Mouse (Mus musculus) forebrain, embryonic 13.5 days (tissue): ENCODE measurements at regions not wholly inside any gene's neighbourhood (a gene's known extent, or its start where the extent isn't known, plus 50 kb on each side); places are given as distances from the start of the nearest gene placed in this dataset.

ENCODE experiments used
- ATAC-seq: fragments of 200-750 bp; cut with Nextera tagmentation; 2 replicates; pipeline ENCODE4 v1.8.0; 2017
- H3K27ac ChIP-seq: fragments of 300-500 bp; sonication (generic); 2 replicates; pipeline ENCODE4 v1.5.1; 2015; ENCODE audit warnings: inconsistent platforms, mild to moderate bottlenecking, moderate library complexity
- H3K27me3 ChIP-seq: fragments of 300-500 bp; sonication (generic); 2 replicates; pipeline ENCODE4 v1.6.1; 2015; ENCODE audit warnings: mild to moderate bottlenecking, inconsistent platforms
- H3K36me3 ChIP-seq: fragments of 300-500 bp; sonication (generic); 2 replicates; pipeline ENCODE4 v1.6.1; 2015; ENCODE audit warnings: mild to moderate bottlenecking, inconsistent platforms; ENCODE audit not compliant: poor library complexity, severe bottlenecking
- H3K4me1 ChIP-seq: fragments of 300-500 bp; sonication (generic); 2 replicates; pipeline ENCODE4 v1.6.1; 2015; ENCODE audit warnings: inconsistent platforms
- H3K4me2 ChIP-seq: fragments of 300-500 bp; sonication (generic); 2 replicates; pipeline ENCODE4 v1.6.1; 2015; ENCODE audit warnings: inconsistent platforms, mild to moderate bottlenecking, moderate library complexity
- H3K4me3 ChIP-seq: fragments of 300-500 bp; sonication (generic); 2 replicates; pipeline ENCODE4 v1.5.1; 2015; ENCODE audit warnings: mild to moderate bottlenecking, inconsistent platforms
- H3K9ac ChIP-seq: fragments of 300-500 bp; sonication (generic); 2 replicates; pipeline ENCODE4 v1.6.1; 2015; ENCODE audit warnings: mild to moderate bottlenecking, inconsistent platforms
- H3K9me3 ChIP-seq: fragments of 300-500 bp; sonication (generic); replicated peaks from 2 replicates; pipeline ENCODE4 v1.6.1; 2016; ENCODE audit warnings: inconsistent platforms
- WGBS: fragments of 180-500 bp; shearing (Covaris S2); methylation state at CpG from one replicate; pipeline ENCODE4 v1.1.7; 2015; 5-methylcytosine and 5-hydroxymethylcytosine counted together

GRCm38 (mm10) chr1:20669769-20670168 is 51.9 kb upstream of the Pkhd1 start:
- no peaks in the 10 kb centered on the region for H3K9me3 ChIP-seq
- no peak overlapping the region for H3K4me3 ChIP-seq
- no peak for ATAC-seq
- no peak overlapping the region for H3K4me2 ChIP-seq
- no peaks in the 10 kb centered on the region for H3K4me1 ChIP-seq
- H3K9ac ChIP-seq, result no peak overlapping the region
- H3K27me3 ChIP-seq, result no peaks in the 10 kb centered on the region
- 71% methylated on average over 4 of the region's 4 CpGs for WGBS
- no peak overlapping the region for H3K27ac ChIP-seq
- H3K36me3 ChIP-seq, result no peaks in the 10 kb centered on the region

DNA sequence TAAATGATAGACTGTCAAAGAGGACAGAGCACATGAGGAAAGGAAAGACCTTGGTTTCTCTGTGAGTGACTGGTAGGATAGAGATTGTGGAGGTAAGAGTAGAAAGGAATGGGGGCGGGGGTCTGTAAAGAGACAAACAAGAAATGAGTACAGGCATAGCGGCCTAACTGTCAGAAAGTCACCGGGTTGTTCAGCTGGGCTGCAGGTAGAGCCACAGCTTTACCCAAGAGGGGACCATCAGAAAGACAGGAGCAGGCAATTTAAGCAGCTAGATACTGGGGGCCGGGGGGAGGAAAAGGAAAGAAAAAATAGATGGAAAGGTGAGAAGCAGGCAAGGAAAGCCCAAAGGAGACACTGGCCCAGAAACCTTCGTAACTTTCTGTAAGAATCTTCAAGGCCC is 52.6 kb upstream of the Pkhd1 start:
- no peak overlapping the region for H3K4me3 ChIP-seq
- no peaks in the 10 kb centered on the region for H3K4me1 ChIP-seq
- H3K36me3 ChIP-seq, result no peaks in the 10 kb centered on the region
- no peak for ATAC-seq
- H3K9ac ChIP-seq, result no peak overlapping the region
- no peak overlapping the region for H3K4me2 ChIP-seq
- WGBS, result 82% methylated on average over 5 of the region's 5 CpGs
- no peaks in the 10 kb centered on the region for H3K27me3 ChIP-seq
- H3K9me3 ChIP-seq, result no peaks in the 10 kb centered on the region
- H3K27ac ChIP-seq, result no peak overlapping the region

DNA sequence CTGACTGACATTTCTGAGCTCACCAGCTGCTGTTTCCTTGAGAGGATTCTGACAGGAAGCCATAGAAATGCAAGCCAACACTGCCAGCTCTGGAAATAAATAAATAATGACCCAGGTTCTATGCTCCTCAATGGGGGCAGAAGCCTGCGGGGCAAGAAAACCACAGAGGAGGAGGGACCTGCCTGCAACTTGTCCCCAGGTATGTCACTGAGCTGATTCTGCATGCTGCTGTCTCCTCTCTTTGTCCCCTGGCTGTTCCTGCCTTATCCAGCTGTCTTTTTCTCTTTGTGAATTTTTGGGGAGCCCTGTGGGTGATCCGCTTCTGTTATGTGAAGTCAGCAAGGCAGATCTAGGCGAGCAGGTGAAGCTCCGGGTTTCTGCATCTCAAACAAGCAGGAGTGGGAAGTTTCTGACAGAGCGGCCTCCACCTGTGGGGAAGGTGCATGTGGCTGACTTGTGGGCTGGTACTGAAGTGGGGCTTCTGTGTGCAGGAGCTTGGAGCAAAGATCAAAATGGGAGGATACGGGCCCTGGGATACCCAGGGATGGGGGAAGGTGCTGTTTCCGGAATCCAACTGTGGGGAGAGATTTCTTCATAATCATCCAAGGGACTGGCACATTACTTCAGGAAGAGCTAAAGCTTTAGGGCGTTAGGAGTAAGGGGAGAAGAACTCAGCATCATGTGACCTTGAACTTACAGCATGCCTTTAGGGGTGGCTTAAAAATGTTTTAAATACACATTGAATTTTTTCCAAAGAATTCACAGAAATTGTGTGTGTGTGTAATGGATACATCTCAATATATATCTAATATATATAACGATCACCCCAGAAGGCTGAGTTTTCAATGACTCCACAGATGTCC is 53.3 kb upstream of the Pkhd1 start:
- H3K27me3 ChIP-seq, result no peaks in the 10 kb centered on the region
- no peak overlapping the region for H3K9ac ChIP-seq
- ATAC-seq, result no peak
- H3K27ac ChIP-seq, result no peak overlapping the region
- H3K4me2 ChIP-seq, result no peak overlapping the region
- H3K9me3 ChIP-seq, result no peaks in the 10 kb centered on the region
- WGBS, result 84% methylated on average over 9 of the region's 9 CpGs
- no peaks in the 10 kb centered on the region for H3K4me1 ChIP-seq
- no peak overlapping the region for H3K4me3 ChIP-seq
- H3K36me3 ChIP-seq, result no peaks in the 10 kb centered on the region

DNA sequence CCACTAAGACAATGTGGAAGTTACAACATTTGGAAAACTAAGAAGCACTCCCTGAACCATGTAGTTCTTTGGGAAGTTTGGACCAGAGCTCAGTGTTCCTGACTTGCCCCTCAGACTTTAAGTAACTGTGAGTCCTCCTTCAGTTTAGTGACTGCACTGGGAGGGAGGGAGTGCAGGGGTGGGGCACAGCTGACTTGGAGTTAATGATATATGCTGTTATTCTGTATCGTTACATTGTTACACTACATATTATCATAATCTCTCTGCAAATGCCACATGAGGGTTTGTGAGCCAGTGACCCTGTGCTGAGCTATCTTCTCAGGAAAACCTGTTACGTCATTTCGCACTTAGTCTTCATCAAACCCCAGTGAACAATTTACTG is 53.9 kb upstream of the Pkhd1 start:
- no peak for ATAC-seq
- Histone ChIP-seq H3K36me3 (no peaks in the 10 kb centered on the region), H3K27ac (no peak overlapping the region)

GRCm38 (mm10) chr1:20672246-20672645 is 54.4 kb upstream of the Pkhd1 start:
- no peak overlapping the region for H3K4me2 ChIP-seq
- no peak for ATAC-seq

More for the DNA sequence above, 53.9 kb upstream of the Pkhd1 start:
- Histone ChIP-seq H3K9me3 (no peaks in the 10 kb centered on the region), H3K4me1 (no peaks in the 10 kb centered on the region), H3K27me3 (no peaks in the 10 kb centered on the region), H3K9ac (no peak overlapping the region), H3K4me3 (no peak overlapping the region), H3K4me2 (no peak overlapping the region)
- WGBS, result 77% methylated on average over 3 of the region's 3 CpGs

GRCm38 (mm10) chr1:20672951-20673350 is 55.1 kb upstream of the Pkhd1 start:
- H3K27me3 ChIP-seq, result no peaks in the 10 kb centered on the region
- H3K9ac ChIP-seq, result no peak overlapping the region
- 84% methylated on average over 5 of the region's 5 CpGs for WGBS
- 0 out of 2 replicates have a peak, but pooled peaks cover 2% of the 10 kb centered on the region for H3K4me1 ChIP-seq
- no peak overlapping the region for H3K27ac ChIP-seq
- no peaks in the 10 kb centered on the region for H3K36me3 ChIP-seq
- H3K9me3 ChIP-seq, result no peaks in the 10 kb centered on the region
- no peak overlapping the region for H3K4me3 ChIP-seq
- ATAC-seq, result no peak
- H3K4me2 ChIP-seq, result no peak overlapping the region

More at GRCm38 (mm10) chr1:20672246-20672645, 54.4 kb upstream of the Pkhd1 start:
- Histone ChIP-seq H3K27me3 (no peaks in the 10 kb centered on the region), H3K4me1 (no peaks in the 10 kb centered on the region), H3K9me3 (no peaks in the 10 kb centered on the region), H3K4me3 (no peak overlapping the region), H3K9ac (no peak overlapping the region), H3K36me3 (no peaks in the 10 kb centered on the region), H3K27ac (no peak overlapping the region)

DNA sequence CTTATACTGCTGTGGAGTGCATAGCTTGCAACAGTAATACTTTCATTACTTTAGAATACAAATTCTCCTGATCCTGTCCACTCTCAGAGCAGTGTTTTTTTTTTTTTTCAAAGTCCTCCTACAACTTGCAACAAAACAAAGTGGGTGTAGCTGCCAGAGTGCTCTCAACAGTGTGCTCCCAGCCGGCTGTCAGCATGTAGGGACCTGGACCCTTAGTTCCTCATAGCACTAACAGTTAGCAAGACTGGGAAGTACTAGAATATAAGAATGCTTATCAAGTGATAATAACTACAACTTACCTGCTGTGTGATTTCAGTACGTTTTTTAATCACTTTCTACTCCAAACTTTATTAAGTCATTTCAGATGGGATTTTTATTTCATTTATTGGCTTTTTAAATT is 55.5 kb upstream of the Pkhd1 start:
- Histone ChIP-seq H3K4me1 (0 out of 2 replicates have a peak, but pooled peaks cover 3% of the 10 kb centered on the region), H3K9ac (no peak overlapping the region), H3K36me3 (no peaks in the 10 kb centered on the region), H3K4me3 (no peak overlapping the region), H3K4me2 (no peak overlapping the region), H3K27me3 (no peaks in the 10 kb centered on the region), H3K27ac (no peak overlapping the region), H3K9me3 (no peaks in the 10 kb centered on the region)
- ATAC-seq, result no peak
- 71% methylated on average over 2 of the region's 2 CpGs for WGBS

DNA sequence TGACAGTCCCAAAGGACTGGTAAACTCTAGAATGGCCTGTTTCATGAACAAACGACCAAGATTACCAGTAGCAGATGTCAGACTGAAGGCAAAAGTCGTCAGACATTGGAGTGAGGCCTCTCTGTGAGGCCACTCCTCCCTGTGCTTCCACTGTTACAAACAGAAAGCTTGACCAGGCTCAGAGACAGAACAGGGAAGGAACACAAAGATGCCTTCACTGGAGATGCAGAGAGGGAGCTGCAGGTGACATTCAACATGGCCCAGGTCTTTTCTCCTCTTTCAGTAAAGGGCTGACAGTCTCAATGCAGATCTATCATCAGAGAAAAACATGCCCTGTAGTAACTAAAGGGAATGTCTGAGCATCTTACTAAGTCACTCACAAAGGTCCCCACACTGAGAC is 56.1 kb upstream of the Il17a start:
- Histone ChIP-seq H3K27me3 (no peaks in the 10 kb centered on the region), H3K36me3 (no peaks in the 10 kb centered on the region), H3K27ac (no peak overlapping the region), H3K9ac (no peak overlapping the region), H3K4me1 (0 out of 2 replicates have a peak, but pooled peaks cover 3% of the 10 kb centered on the region), H3K4me2 (no peak overlapping the region), H3K4me3 (no peak overlapping the region), H3K9me3 (no peaks in the 10 kb centered on the region)
- WGBS, result 30% methylated on average over 2 of the region's 2 CpGs
- ATAC-seq, result no peak

DNA sequence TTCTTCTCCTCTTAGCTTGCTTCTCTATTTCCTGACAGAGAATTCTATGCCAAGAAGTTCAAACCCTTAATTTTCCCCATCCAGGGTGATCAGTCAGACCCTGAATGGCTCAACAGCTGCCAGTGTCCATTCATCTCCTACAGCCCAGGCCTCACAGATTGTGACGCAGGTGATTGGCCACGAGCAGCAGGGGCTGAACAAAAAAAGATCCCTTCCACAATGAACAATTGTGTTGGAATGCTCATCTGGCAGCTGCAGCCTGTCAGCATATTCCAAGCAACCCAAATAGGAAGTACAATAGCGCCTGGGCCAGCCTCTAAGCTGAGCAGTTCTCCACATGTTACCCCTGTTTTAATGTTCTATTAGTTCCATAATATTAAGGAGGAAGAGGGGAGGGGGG is 52.7 kb upstream of the Il17a start:
- H3K4me3 ChIP-seq, result no peak overlapping the region
- 13% methylated on average over 3 of the region's 3 CpGs for WGBS
- peak; percentile 33; the same call in 1 of the 2 replicates for ATAC-seq

GRCm38 (mm10) chr1:20678823-20679222 is 51.9 kb upstream of the Il17a start:
- no peak for ATAC-seq
- 0 out of 2 replicates have a peak, but pooled peaks cover 3% of the 10 kb centered on the region for H3K4me1 ChIP-seq
- H3K4me3 ChIP-seq, result no peak overlapping the region
- no peak overlapping the region for H3K9ac ChIP-seq
- no peaks in the 10 kb centered on the region for H3K36me3 ChIP-seq
- H3K4me2 ChIP-seq, result no peak overlapping the region
- no peak overlapping the region for H3K27ac ChIP-seq
- 89% methylated on average over 4 of the region's 4 CpGs for WGBS
- H3K27me3 ChIP-seq, result no peaks in the 10 kb centered on the region
- H3K9me3 ChIP-seq, result no peaks in the 10 kb centered on the region

More for the DNA sequence above, 52.7 kb upstream of the Il17a start:
- Histone ChIP-seq H3K9me3 (no peaks in the 10 kb centered on the region), H3K4me2 (no peak overlapping the region), H3K9ac (no peak overlapping the region), H3K27me3 (no peaks in the 10 kb centered on the region), H3K4me1 (0 out of 2 replicates have a peak, but pooled peaks cover 3% of the 10 kb centered on the region), H3K36me3 (no peaks in the 10 kb centered on the region), H3K27ac (no peak overlapping the region)

DNA sequence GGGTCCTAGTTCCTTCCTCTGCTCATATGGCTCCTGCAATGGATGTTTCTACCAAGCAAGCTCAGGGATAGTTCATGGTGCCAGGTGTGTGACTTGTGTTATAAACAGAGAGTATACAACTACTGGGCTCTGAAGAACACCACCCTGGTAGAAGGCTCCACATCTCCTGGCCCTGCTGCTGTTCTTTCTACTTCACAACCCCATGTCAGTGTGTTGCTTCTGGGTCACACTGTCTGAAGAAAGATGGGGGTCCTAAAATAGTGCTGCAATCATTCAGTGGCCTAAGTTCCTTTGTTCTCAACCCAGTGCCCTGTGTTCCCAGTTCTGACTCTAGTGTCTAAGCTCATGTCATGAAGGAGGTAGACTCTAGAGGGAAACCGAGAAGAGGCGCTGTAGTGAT is 51.4 kb upstream of the Il17a start:
- no peak overlapping the region for H3K4me2 ChIP-seq
- H3K9me3 ChIP-seq, result no peaks in the 10 kb centered on the region

DNA sequence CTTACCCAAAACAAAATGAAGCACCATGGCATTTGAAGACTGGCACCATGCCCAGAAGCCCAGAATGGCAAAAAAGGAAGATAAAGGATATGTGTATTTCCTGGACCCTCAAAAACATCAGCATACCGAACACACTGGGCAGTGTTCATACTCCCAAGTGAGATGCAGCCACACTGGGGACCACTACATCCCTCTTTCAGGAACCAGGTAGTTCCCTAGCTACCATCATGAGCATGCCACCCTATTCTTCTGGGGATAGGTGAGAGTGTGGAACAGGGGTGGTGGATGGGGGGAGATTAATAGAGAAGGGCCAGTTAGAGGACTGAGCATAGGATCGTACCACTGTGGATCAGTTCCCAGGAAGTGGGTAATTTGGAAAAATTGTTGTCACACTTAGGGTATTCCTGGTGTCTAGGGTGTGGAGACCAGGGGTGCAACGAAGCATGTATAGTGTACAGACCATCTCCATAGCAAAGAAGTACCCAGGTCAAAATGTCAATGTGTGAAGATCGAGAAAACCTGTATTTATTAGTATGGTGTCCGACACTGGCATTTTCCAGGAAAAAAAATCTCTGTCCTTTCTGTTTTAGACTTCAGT is 50.9 kb upstream of the Il17a start:
- Histone ChIP-seq H3K9ac (no peak overlapping the region), H3K36me3 (no peaks in the 10 kb centered on the region), H3K27ac (no peak overlapping the region), H3K9me3 (no peaks in the 10 kb centered on the region), H3K4me3 (no peak overlapping the region), H3K27me3 (no peaks in the 10 kb centered on the region), H3K4me1 (0 out of 2 replicates have a peak, but pooled peaks cover 3% of the 10 kb centered on the region), H3K4me2 (no peak overlapping the region)
- peak; percentile 53; the same call in 1 of the 2 replicates for ATAC-seq
- 78% methylated on average over 5 of the region's 5 CpGs for WGBS

More for the DNA sequence above, 51.4 kb upstream of the Il17a start:
- no peak for ATAC-seq
- H3K27me3 ChIP-seq, result no peaks in the 10 kb centered on the region
- H3K4me3 ChIP-seq, result no peak overlapping the region
- no peak overlapping the region for H3K27ac ChIP-seq
- no peak overlapping the region for H3K9ac ChIP-seq
- H3K36me3 ChIP-seq, result no peaks in the 10 kb centered on the region
- 86% methylated on average over 2 of the region's 2 CpGs for WGBS
- H3K4me1 ChIP-seq, result 0 out of 2 replicates have a peak, but pooled peaks cover 3% of the 10 kb centered on the region
